Mouse (Mus musculus) induced T-regulatory cell, adult 2 months (primary cell): ENCODE results near the gene Ppfia2.

Experiments
- DNase-seq: peaks from one replicate; pipeline ENCODE4 v3.0.0-alpha.2; 2012; ENCODE audit warnings: low read depth

Ppfia2 gene

DNA sequence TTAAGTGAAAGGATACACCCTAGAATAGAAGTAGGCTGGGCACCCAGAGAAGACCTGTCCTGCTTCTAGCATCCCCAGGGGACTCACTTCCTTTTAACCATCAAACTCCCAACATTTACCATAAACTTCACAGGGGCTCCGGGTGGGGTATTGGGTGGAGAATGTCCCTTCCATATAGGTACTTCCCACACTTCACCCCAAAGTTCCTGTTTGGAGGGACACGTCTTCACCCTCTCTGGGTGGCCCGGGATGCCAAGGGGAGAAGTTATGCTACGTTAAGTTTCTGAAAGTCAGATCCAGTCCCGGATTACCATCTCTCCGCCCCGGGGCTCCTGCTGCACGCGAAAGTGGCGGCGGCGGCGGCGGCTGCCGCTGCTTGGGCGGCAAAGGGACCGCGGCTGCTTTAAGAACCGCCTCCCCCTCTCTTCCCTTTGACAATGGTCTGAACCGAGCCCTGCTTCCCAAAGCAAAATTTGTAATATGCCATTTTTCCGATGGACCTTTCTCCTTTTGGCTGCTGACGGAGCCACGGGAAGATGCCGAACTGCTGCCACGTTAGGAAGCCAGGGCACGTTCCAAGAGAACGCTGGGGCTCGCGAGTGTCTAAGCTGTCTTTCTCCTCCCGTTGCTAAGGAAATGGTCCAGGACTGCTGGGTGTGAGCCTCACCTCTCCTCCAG is at the start of gene Ppfia2:
Gene Ppfia2 (plus strand): TSS at position 485 of the 678 bp plus-strand sequence.
- no peak for DNase-seq

DNA sequence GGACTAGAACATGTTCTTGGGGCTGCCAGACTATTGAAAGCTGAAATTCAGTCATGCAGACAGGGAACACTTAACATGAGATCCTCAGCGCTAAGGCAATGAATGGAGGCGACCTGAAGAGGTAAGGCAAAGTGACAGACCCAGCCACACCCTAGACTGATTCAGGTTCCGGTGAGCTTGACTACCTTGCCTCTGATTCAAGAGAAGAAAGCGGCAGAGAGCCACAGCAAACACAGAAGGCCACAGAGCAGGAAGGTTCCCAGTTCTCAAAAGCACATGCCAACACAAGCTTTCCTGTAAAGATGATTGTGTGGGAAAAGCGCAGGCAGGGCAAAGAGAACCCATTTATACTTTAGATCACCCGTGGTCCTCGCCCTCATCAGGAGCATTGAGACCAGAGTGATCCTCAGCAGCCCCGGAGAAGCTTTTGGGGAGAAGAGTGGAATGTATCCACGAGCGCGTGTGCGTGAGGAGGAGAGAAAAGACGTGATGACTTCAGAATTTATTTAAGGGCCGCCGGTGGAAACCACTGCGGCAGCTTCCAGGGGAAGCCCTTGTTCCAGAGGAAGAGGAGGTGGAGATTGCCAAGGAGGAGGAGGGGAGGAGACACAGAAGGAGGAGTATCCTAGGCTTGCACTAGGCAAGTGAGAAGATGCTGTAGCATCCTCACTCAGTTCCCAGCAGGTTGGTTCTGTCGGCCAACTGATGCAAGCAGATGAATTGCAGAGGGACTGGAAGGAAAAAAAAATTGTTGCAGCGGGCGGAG is 1.0 kb upstream of the Ppfia2 start:
- no peak for DNase-seq

DNA sequence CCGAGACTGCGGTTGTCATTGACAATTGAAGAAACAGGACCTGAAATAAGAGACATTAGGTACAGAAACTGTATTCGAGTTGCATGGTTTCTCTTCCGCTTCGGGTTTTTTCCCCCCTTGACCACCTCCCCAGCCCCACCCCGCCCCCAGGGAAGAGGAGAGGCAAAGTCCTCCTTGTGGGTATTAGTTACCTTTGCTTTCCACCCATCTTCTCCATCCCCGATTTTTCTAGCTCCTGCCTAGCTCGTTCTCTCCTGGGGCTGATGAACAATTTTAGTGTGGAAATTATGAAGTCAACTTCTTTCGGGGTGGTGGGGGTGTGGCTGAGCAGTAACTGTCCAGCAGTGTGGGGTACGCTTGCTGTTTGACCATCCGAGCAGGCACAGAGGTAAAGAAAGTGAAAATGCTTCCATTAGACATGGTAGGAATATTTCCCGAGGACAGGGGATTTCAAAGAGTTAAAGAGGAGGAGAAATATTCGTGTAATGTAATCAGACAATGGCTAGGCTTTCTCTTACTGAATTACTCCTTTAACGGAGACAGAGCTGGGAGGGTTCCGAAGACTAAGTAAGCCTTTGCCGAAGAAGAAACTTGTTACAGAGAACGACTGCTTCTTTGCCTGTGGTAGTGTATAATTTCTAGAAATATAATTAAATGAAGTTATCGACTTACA is 530 bp downstream of the Ppfia2 start:
- no peak for DNase-seq

DNA sequence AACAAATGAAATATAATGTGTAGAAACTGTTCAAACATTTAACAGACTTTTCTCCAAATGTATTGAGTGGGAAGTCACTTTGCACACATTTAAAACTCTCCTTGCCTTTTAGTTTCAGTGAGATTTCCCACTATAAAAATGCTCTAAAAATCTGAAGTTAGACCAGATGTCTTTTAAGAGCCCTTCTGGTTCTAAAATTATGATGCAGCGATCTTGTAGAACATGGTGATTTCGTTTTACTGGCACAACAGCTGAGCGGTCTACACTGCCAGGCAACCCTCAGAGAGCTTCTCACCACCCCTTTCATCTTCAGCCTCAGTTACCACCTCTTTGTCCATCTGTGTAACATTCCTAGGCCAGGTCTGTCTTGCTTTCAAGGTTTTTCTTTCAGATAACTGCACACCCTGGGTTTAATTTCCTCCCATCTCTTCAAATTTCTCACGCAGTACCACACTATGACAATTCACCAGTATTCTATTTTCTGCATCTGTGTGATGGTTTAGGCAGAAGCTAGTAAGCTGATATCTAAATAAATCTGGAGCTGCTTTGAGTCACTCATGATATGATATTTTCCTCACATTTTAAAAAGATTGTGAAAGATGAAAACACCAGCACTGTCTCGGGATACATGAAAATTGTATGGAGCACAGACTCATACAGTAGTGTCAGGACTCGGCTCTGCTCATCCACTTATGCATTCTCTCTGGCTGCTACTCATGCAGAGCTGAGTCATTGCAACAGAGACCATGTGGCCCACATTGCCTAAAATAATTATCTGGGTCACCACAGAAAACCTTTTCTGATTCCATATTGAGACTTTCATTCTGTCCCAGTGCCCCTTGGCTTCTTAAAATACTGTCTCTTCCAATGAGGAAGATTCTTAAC is 39.4 kb downstream of the Ppfia2 start:
- no peak for DNase-seq

DNA sequence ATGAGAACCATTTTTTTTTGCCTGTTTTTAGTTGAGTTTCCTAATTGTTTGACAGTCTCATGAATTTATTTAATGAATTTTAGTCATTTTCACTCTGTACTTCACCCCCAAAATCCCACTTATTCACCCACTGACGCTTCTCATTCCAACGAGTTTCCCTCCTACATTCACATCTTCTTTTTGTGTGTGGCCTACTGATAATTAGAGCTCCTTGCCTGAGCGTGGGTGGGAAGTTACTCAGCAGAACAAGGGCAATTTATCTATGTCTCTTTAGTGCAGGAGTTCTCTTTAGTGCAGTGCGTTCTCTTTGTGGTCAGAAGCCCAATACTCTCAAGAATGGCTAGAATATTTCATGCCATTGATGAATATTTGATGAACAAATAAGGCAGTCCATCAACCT is 95.9 kb downstream of the Ppfia2 start:
- no peak for DNase-seq

DNA sequence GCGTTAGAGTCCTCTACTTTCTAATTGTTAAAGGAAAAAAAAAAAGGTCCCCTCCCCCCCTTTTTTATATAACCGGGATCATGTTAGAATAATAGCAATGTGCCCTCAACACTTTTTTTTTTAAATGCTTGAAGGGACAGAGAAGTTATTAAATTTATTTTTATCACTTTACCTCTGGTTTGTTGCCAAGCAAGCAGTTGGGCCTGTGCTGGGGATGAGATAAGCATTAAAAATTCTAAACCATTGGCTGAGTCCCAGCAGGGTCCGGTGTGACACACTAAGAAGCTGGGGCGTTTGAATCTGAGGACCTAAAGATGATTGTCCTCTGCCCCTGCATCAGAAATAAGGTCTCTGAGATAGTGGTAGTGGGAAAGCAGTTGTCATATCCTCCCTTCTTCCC is 114.9 kb downstream of the Ppfia2 start:
- no peak for DNase-seq

DNA sequence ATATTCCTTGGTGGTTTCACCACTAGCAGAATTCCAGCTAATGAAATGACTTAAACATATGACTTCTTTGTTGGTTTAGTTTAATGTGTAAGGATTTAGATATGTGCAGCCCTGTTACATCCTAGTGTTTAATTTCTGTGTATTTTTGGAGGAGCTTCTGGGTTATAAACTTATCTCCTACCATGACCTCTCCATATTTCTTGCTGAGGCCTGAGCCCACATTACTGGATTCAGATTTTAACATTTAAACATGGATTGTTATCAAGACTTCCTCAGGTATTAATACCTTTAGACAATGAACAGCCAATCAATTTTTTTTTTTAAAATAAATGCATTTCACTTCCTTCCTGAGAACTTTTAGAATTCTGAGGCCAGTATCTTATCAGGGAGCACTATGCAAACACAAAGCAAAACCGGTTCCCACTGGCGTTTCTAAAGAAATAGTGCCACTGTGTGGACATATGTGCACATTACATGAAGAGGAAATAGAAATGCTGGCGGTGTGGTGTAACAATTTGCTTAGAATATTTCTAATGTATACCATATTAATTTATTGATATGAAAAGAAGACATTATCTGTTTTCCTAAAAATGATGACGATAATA is 115.4 kb downstream of the Ppfia2 start:
- DNase-seq: peak; percentile 1

DNA sequence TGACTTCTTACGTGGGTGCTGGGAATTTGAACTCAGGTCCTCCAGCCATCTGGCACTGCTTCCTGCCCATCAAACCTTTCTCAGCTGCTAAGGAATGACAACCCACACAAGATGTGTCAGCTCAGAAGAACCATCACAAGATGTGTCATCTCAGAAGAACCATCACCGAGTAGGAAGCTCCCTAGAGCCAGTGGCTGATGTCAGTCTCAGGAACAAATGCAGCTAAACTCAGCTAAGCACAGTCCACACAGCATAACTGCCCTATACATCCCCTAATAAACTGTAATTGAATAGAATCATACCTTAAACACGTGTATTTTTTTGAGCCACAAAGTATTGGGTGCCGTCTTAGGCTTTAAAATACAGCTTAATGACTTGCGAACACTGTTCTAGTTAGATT is 117.7 kb downstream of the Ppfia2 start:
- no peak for DNase-seq

DNA sequence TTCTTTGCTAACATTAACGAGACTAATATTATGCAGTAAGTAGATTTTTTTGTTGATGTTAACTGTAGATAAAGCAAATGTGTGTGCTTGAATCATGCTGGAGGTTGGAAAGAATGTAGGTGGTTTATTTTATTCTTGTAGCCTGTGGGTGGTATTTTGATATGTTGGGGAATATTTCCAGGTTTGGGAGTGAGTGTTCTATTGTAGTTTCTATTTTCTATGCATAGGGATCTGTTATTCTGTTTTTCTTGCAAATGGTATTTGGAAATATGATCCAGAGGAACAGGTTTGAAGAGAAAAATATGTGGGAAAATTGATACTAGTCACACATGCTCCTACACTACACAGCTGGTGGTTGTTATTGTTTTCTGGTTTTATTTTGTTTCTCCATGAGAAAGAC is 120.8 kb downstream of the Ppfia2 start:
- DNase-seq: no peak

DNA sequence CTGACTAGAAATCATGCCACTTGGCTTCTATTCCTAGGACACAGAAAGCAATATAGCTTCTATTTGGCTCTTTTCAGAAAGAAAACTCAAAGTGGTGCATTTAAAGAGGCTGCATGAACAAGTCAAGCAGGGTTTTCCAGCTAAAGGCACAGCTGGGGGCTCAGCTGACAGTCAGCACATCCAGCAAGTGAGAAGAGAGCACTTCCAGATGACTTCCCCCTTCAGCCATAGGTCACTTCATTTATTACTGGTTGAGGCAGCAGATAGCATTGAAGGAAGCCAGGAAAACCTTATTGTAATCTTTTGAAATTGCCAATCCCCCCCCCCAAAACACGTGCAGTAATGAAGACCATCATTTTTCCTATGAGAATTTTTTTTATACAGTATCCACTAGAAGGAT is 126.8 kb downstream of the Ppfia2 start:
- DNase-seq: no peak

DNA sequence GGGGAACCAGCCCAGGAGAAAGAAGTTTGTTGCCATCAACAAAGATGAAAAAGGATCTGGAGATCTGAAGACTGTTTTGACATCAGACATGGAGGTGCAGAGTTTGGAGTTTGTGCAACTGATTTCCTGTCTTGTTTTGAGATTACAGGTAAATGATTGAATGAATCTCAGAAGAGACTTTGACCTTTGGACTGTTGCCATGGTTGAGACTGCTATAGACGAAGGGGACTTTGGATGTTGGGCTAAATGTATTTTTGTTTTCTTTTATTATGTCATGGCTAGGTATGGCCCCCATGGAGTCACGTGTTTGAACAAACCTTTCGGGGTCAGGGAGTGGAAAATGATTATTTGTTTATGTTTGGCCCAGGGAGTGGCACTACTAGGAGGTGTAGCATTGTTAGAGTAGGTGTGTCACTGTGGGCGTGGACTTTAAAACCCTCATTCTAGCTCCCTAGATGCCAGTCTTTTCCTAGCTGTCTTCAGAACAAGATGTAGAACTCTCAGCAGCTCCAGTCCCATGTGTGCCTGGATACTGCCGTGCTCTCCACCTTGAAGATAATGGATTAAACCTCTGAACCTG is 133.3 kb downstream of the Ppfia2 start:
- DNase-seq: no peak

DNA sequence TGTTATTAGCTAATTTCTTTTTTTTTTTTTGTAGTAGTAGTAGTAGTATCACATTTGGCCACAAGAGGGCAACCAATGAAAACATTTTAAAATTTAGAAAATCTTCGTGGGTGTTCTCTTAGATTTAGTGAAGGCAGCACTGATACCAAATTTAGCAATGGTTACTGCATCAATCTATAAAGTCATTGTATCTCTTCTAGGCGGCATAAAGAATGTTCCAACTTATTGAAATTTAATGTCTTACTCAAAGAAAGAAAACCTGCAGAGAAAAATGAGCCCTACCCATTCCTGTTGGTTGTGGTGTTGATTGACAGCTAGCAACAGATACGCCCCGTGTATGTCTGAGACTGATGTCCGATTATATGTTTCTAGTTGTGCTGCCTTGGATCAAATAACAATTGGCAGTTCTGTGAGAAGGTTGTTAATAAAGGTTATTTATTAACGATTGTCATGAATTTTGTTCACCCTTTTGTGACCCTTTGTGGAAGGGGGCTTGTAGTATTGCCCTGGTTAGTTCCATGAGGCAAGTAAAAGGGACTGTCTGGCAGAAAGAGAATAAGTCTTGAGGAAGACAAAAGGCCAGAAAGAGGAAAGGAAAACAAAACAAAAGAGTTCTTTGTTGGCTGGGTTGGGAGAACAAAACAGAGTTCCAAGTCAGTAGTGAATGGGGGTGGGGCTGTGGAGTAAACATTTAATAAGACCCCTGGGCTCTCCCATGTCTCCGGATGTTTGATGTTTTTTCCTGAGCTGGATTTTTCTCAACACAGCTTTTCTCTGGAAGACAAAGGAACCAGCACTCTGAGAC is 139.2 kb downstream of the Ppfia2 start:
- DNase-seq: no peak

DNA sequence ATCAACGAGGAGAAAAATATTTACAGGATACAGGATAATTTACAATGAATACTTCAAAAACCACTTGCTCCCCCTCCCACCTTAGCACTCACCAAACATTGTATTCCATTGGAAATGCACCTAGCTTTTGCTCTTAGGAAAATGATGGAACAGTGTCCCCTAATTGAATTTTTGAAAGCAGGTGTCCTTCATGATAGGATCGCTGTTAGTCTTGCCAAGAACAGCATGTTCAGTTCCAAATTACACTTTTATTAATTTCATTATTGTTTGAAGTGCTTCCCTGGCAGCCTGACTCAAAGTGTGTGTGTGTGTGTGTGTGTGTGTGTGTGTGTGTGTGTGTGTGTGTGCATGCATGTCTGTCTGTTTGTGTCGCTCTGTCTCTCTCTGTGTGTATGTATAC is 140.1 kb downstream of the Ppfia2 start:
- DNase-seq: no peak

DNA sequence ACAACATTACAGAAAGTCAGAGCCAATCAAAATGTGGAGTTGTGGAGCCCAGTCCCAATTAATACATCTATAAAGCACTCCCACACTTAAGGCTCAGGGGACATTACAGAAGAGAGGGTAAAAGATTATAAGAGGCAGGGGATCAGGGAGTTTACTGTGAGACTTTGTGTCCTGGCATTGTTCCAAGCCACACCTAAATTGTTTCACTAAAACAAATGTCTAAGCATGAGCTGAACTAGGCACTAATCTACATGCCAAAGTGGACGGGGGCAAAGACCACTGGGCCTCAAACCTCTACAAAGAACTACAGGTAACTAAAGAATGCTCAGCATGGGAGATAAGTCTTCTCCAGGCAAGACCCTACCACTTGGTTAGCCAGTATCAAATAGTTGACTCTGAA is 148.1 kb downstream of the Ppfia2 start:
- no peak for DNase-seq

DNA sequence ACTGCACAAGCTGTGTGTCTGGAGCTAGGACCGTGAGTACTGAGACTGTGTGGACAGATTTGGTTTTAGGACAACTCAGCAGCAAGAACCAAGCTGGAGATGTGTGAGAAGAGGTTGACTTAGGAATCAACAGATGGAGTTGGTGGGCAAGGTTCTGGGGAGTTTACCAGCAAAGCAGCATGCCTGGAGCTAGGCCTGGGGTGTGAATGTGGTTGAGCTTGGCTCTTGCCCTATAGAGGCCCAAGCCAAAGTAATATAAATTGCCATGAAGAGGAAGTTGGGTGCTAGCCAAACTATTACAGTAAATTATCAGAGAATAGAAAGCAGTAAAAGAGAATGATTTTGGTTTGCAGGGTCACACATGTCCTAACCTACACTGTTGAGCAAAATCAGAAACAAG is 150.8 kb downstream of the Ppfia2 start:
- DNase-seq: no peak

DNA sequence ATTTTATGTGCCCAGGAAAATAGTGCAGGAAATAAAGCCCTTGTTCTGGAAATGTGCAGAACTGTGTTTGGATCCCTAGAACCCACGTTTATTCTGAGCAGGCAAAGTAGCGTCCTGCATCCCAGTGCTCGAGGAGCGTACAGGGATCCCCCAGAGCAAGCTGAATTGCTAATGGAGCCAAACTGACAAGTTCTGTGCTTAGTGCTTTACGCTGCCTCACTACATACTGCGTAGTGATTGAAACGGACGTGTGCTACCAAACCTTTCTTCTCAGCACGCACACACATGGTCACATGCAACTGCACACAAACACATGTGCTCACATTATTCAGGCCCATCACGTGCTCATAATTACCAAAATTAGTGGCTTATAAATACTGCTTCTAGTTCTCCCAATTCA is 153.2 kb downstream of the Ppfia2 start:
- no peak for DNase-seq

DNA sequence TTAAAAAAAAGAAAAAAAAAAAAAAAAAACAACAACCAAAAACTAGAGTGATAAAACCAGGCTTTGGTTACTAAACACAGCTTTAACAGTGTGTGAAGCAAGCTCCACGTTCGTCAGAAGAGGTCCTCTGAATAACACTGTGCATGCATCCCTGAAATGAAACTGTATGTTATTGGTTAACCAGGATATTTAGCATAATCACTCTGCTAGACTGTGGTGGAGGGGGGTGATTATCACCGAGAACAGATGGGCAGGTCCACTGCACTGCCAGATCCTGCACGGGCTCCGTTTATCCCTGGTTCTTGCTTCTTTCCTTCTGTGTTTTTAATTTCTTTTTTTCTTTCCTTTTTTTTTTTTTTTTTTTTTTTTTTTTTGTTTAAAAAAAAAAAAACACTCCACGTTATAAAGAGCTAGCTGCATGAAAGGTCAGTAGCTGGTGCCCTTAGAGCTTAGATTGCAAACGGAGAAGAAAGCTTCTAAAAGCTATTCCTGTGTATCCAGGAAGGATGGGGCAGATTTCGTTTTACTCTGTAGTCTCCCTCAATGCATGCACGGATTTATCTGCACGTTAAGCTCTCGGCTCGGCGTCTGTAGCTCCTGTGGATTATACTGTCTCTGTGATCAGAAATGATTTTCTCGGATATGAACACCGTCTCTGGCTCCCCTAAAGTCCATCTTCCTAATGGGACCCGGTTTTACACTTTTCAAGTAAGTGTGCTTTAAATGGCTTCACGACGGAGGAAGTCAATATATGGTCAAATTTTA is 162.2 kb downstream of the Ppfia2 start:
- DNase-seq: no peak

DNA sequence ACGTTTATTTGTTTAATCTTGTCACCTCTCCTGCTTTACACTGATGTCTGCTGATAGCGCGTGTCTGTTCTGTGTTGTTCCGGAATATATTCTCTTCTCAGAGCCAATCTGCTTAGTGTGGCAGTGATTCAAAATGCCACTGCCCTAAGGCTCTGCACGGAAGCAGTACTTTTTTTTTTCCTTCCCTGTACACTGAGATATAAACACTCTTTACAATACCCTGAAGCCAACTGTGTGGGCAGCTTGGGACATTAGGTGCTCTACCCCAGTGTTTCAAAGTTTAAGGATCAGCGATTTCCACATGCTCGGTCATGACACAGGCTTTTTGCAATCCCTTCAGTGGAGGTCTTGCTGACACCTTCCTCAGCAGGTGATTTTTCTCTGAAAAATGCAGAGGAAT is 163.8 kb downstream of the Ppfia2 start:
- DNase-seq: no peak

DNA sequence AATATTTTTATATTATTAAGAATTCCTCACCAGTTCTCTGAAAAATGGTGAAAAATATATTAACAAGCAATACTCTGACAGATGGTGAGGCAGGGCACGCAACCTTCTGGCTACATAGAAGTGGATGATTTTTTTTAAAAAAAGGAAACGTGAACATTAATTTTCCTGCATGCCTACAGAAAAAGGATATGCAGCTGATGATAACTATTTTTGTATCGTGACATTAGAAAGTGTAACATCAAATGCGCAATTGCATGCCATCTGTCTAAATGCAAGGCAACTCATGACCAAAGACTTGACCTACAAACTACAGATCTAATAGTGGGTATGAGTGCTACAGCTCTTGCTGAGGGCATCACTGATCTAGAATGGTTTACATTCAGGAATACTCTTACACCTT is 182.1 kb downstream of the Ppfia2 start:
- no peak for DNase-seq

DNA sequence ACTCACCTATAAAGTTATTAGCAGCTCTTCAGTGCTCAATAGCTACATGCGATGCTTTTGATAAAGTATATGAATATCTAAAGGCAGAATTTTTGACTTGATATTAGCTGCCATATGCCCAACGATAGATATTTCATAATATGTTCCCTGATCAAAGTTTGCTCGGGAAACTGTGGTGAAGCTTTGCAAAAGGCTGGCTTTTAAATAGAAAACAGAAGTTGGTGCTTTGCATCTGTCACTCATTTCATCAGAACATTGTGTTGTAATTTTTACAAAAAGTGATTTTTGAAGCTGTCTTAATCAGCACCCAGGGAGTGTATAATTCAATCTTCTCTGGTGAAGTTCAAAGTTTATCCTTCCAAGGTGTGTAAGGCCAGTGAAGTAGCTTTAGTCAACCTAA is 195.1 kb downstream of the Ppfia2 start:
- no peak for DNase-seq
